Mouse (Mus musculus) cerebellum, postnatal 25 days (tissue): ENCODE data around the gene Itgb7.
A peak's percentile ranks its signal among the peaks of the same experiment; 100 is the strongest.

Experiments
- DNase-seq, 2 experiments: peaks; one replicate each; pipeline ENCODE4 v3.0.0; 2021; ENCODE audit warnings: mixed read lengths in 2 of 2

Gene Itgb7

GRCm38 (mm10) chr15:102192271-102192812, 39.4 kb downstream of the Itgb7 start:
- DNase-seq: no peak

GRCm38 (mm10) chr15:102191699-102192098, 40.0 kb downstream of the Itgb7 start:
- DNase-seq: no peak

GRCm38 (mm10) chr15:102188883-102189282, 42.9 kb downstream of the Itgb7 start:
- no peak for DNase-seq

- DNase-seq: no peak
Observed at GRCm38 (mm10) chr15:102188096-102188495, 43.6 kb downstream of the Itgb7 start.

- DNase-seq: no peak
Observed at GRCm38 (mm10) chr15:102186239-102186638, 45.5 kb downstream of the Itgb7 start.

- no peak for DNase-seq
Observed at GRCm38 (mm10) chr15:102183076-102183475, 48.7 kb downstream of the Itgb7 start.

- no peak for DNase-seq
Observed at GRCm38 (mm10) chr15:102179924-102180323, 51.8 kb downstream of the Itgb7 start.

GRCm38 (mm10) chr15:102179106-102179505, 52.6 kb downstream of the Itgb7 start:
- no peak for DNase-seq

GRCm38 (mm10) chr15:102178279-102178678, 53.5 kb downstream of the Itgb7 start:
- peak; percentile 92 to 94 for DNase-seq

GRCm38 (mm10) chr15:102177417-102177816, 54.3 kb downstream of the Itgb7 start:
- peak; percentile 13 to 30 for DNase-seq

GRCm38 (mm10) chr15:102176571-102177316, 55.0 kb downstream of the Itgb7 start:
- no peak for DNase-seq

GRCm38 (mm10) chr15:102175736-102176319, 55.9 kb downstream of the Itgb7 start:
- no peak for DNase-seq

- DNase-seq: no peak
Observed at GRCm38 (mm10) chr15:102173581-102173980, 58.2 kb downstream of the Itgb7 start.

- no peak for DNase-seq
Observed at GRCm38 (mm10) chr15:102169064-102169463, 62.7 kb downstream of the Itgb7 start.

GRCm38 (mm10) chr15:102167620-102168021, 64.1 kb downstream of the Itgb7 start:
- no peak for DNase-seq
